Mouse (Mus musculus): ENCODE measurements around the gene Sp9.

GRCm38 (mm10) chr2:73317426-73317825 lies 45.7 kb downstream of the Sp9 start:
- no peak for TF ChIP-seq CTCF (IDR thresholded peaks at IDR 0.05; ENCODE audit: extremely low read depth, insufficient read depth, low read length)
- TF ChIP-seq POLR2A (IDR thresholded peaks at IDR 0.05; ENCODE audit: extremely low read depth, insufficient read depth, low read length), result no peak
